Mouse (Mus musculus): ENCODE results near the gene Ndufs7.

- TF ChIP-seq FLI1 (IDR thresholded peaks at IDR 0.05; ENCODE audit: low read length) (no peak), GATA1 (IDR thresholded peaks at IDR 0.05; ENCODE audit: borderline replicate concordance, low read length) (no peak)
Measured at GRCm38 (mm10) chr10:80265149-80265486, 16.2 kb downstream of the Ndufs7 start.

Data from megakaryocyte, embryonic 14.5 days (primary cell).